Mouse (Mus musculus) MEL (cell line): ENCODE measurements around the gene Wbp2. TPM values are rescaled to one million over a fixed set of nuclear protein-coding genes. Genes with fewer than 3 reads are reported as not detected.
A peak's percentile ranks its signal among the peaks of the same experiment; 100 is the strongest.

Experiments used
- DNase-seq: peaks from one replicate; pipeline ENCODE4 v3.0.0; 2011; ENCODE audit warnings: low read depth, low spot score
- H3K27ac ChIP-seq: 2 replicates; pipeline ENCODE4 v1.5.1; 2012; ENCODE audit warnings: low read depth, mild to moderate bottlenecking, control low read depth, low read length, moderate library complexity; ENCODE audit not compliant: control insufficient read depth
- H3K27me3 ChIP-seq, 2 experiments: fragments of 150-350 bp in 1 of 2; sonication (generic) in 1 of 2; 2 replicates each; pipeline ENCODE4 v1.6.1; 2012; ENCODE audit warnings: low read length in 2 of 2, mild to moderate bottlenecking in 2 of 2, improper control_type of control experiment in 1 of 2, moderate library complexity in 1 of 2; ENCODE audit not compliant: insufficient read depth in 2 of 2, control insufficient read depth in 1 of 2
- H3K36me3 ChIP-seq, 2 experiments: 2 replicates each; pipeline ENCODE4 v1.6.1; 2012 to 2014; ENCODE audit warnings: low read length in 2 of 2, improper control_type of control experiment in 1 of 2, inconsistent platforms in 1 of 2, mild to moderate bottlenecking in 1 of 2; ENCODE audit not compliant: insufficient read depth in 2 of 2, control insufficient read depth in 1 of 2
- H3K4me1 ChIP-seq, 2 experiments: fragments of 150-350 bp in 1 of 2; sonication (generic) in 1 of 2; 2 replicates each; pipeline ENCODE4 v1.6.1; 2012; ENCODE audit warnings: low read length in 2 of 2, improper control_type of control experiment in 1 of 2, mild to moderate bottlenecking in 1 of 2; ENCODE audit not compliant: insufficient read depth in 2 of 2, control insufficient read depth in 1 of 2
- H3K4me3 ChIP-seq, 2 experiments: fragments of 150-350 bp in 1 of 2; sonication (generic) in 1 of 2; 2 replicates each; pipeline ENCODE4 v1.5.1; 2012; ENCODE audit warnings: low read depth in 2 of 2, low read length in 2 of 2, mild to moderate bottlenecking in 2 of 2, moderate library complexity in 2 of 2, control low read depth in 1 of 2, improper control_type of control experiment in 1 of 2; ENCODE audit not compliant: control insufficient read depth in 1 of 2, insufficient read depth in 1 of 2
- H3K79me2 ChIP-seq: 2 replicates; pipeline ENCODE4 v1.6.1; 2012; ENCODE audit warnings: mild to moderate bottlenecking, low read length, moderate library complexity; ENCODE audit not compliant: control insufficient read depth, poor library complexity, insufficient read depth
- H3K9ac ChIP-seq: 2 replicates; pipeline ENCODE4 v1.6.1; 2012; ENCODE audit warnings: low read depth, mild to moderate bottlenecking, control low read depth, low read length, moderate library complexity; ENCODE audit not compliant: control insufficient read depth, poor library complexity, severe bottlenecking
- H3K9me3 ChIP-seq: fragments of 150-350 bp; sonication (generic); replicated peaks from 2 replicates; pipeline ENCODE4 v1.6.1; 2012; ENCODE audit warnings: mild to moderate bottlenecking, low read length, improper control_type of control experiment, moderate library complexity; ENCODE audit not compliant: insufficient read depth
- BHLHE40 ChIP-seq: IDR thresholded peaks from 2 replicates; pipeline ENCODE4 v1.6.1; 2012; ENCODE audit warnings: low read depth, mild to moderate bottlenecking, inconsistent platforms, low read length, improper control_type of control experiment, borderline replicate concordance
- CHD1 ChIP-seq: IDR thresholded peaks from 2 replicates; pipeline ENCODE4 v1.6.1; 2012; ENCODE audit warnings: low read depth, mild to moderate bottlenecking, inconsistent platforms, low read length, improper control_type of control experiment
- CTCF ChIP-seq, 3 experiments: IDR thresholded peaks in 2 of 3; conservative IDR thresholded peaks in 1 of 3; 2 replicates each; pipeline ENCODE4 v1.5.1; 2011 to 2012; ENCODE audit warnings: low read length in 3 of 3, low read depth in 2 of 3, mild to moderate bottlenecking in 2 of 3, improper control_type of control experiment in 1 of 3, inconsistent platforms in 1 of 3, mixed read lengths in 1 of 3, moderate library complexity in 1 of 3; ENCODE audit not compliant: control insufficient read depth in 1 of 3, insufficient read depth in 1 of 3, poor library complexity in 1 of 3, severe bottlenecking in 1 of 3
- E2F4 ChIP-seq: IDR thresholded peaks from 2 replicates; pipeline ENCODE4 v1.6.1; 2011; ENCODE audit warnings: low read depth, low read length, improper control_type of control experiment, borderline replicate concordance
- EP300 ChIP-seq, 2 experiments: IDR thresholded peaks; 2 replicates each; pipeline ENCODE4 v1.6.1; 2011; ENCODE audit warnings: improper control_type of control experiment in 2 of 2, low read length in 2 of 2, low read depth in 1 of 2, mild to moderate bottlenecking in 1 of 2
- GATA1 ChIP-seq: IDR thresholded peaks from 2 replicates; pipeline ENCODE4 v1.6.1; 2011; ENCODE audit warnings: low read depth, low read length, improper control_type of control experiment
- KAT2A ChIP-seq: conservative IDR thresholded peaks from 2 replicates; pipeline ENCODE4 v1.6.1; 2012; ENCODE audit warnings: low read depth, low read length, improper control_type of control experiment, inconsistent platforms
- MAFK ChIP-seq: IDR thresholded peaks from 2 replicates; pipeline ENCODE4 v1.6.1; 2011; ENCODE audit warnings: low read depth, mild to moderate bottlenecking, low read length, improper control_type of control experiment, borderline replicate concordance
- MAZ ChIP-seq: IDR thresholded peaks from 2 replicates; pipeline ENCODE4 v1.6.1; 2012; ENCODE audit warnings: low read depth, mild to moderate bottlenecking, inconsistent platforms, low read length, improper control_type of control experiment
- MEF2A ChIP-seq: IDR thresholded peaks from 2 replicates; pipeline ENCODE4 v1.6.1; 2014; ENCODE audit warnings: low read depth, mild to moderate bottlenecking, inconsistent platforms, low read length, improper control_type of control experiment; ENCODE audit not compliant: poor library complexity, insufficient replicate concordance, severe bottlenecking; ENCODE audit errors: extremely low read depth
- MYB ChIP-seq: IDR thresholded peaks from 2 replicates; pipeline ENCODE4 v1.6.1; 2011; ENCODE audit warnings: mild to moderate bottlenecking, low read depth, low read length, improper control_type of control experiment
- MYC ChIP-seq: IDR thresholded peaks from 2 replicates; pipeline ENCODE4 v1.6.1; 2011; ENCODE audit warnings: low read depth, mild to moderate bottlenecking, low read length, improper control_type of control experiment, moderate library complexity
- NELFE ChIP-seq: IDR thresholded peaks from 2 replicates; pipeline ENCODE4 v1.6.1; 2011; ENCODE audit warnings: low read depth, low read length, improper control_type of control experiment
- NRF1 ChIP-seq: IDR thresholded peaks from 2 replicates; pipeline ENCODE4 v1.6.1; 2014; ENCODE audit warnings: low read depth, mild to moderate bottlenecking, inconsistent platforms, low read length, improper control_type of control experiment, moderate library complexity; ENCODE audit not compliant: poor library complexity, insufficient read depth, severe bottlenecking
- POLR2AphosphoS2 ChIP-seq: IDR thresholded peaks from 2 replicates; pipeline ENCODE4 v1.6.1; 2011; ENCODE audit warnings: low read length, improper control_type of control experiment
- POLR2AphosphoS5 ChIP-seq: IDR thresholded peaks from 2 replicates; pipeline ENCODE4 v1.6.1; 2012; ENCODE audit warnings: low read depth, borderline replicate concordance, mild to moderate bottlenecking, inconsistent platforms, low read length, moderate library complexity, mixed read lengths
- RAD21 ChIP-seq: IDR thresholded peaks from 2 replicates; pipeline ENCODE4 v1.6.1; 2011; ENCODE audit warnings: mild to moderate bottlenecking, low read depth, low read length, improper control_type of control experiment
- RCOR1 ChIP-seq: IDR thresholded peaks from 2 replicates; pipeline ENCODE4 v1.6.1; 2012; ENCODE audit warnings: low read depth, mild to moderate bottlenecking, inconsistent platforms, low read length, improper control_type of control experiment
- SMC3 ChIP-seq: IDR thresholded peaks from 2 replicates; pipeline ENCODE4 v1.6.1; 2011; ENCODE audit warnings: low read depth, low read length, improper control_type of control experiment
- TAL1 ChIP-seq: IDR thresholded peaks from 2 replicates; pipeline ENCODE4 v1.6.1; 2012; ENCODE audit warnings: mild to moderate bottlenecking, inconsistent platforms, low read length, moderate library complexity, mixed read lengths
- TBP ChIP-seq: IDR thresholded peaks from 2 replicates; pipeline ENCODE4 v1.8.0; 2011; ENCODE audit warnings: low read depth, low read length, improper control_type of control experiment
- TCF12 ChIP-seq: IDR thresholded peaks from 2 replicates; pipeline ENCODE4 v1.6.1; 2014; ENCODE audit warnings: low read depth, mild to moderate bottlenecking, inconsistent platforms, low read length, improper control_type of control experiment, moderate library complexity
- UBTF ChIP-seq: IDR thresholded peaks from 2 replicates; pipeline ENCODE4 v1.6.1; 2012; ENCODE audit warnings: low read depth, mild to moderate bottlenecking, inconsistent platforms, low read length, improper control_type of control experiment, moderate library complexity, borderline replicate concordance; ENCODE audit not compliant: insufficient read depth
- USF1 ChIP-seq: IDR thresholded peaks from 2 replicates; pipeline ENCODE4 v1.6.1; 2014; ENCODE audit warnings: low read depth, mild to moderate bottlenecking, inconsistent platforms, low read length, improper control_type of control experiment, moderate library complexity
- USF2 ChIP-seq, 2 experiments: IDR thresholded peaks; 2 replicates each; pipeline ENCODE4 v1.6.1; 2011 to 2012; ENCODE audit warnings: improper control_type of control experiment in 2 of 2, low read length in 2 of 2, borderline replicate concordance in 1 of 2, inconsistent platforms in 1 of 2, low read depth in 1 of 2, mild to moderate bottlenecking in 1 of 2; ENCODE audit not compliant: insufficient read depth in 1 of 2
- ZC3H11A ChIP-seq: IDR thresholded peaks from 2 replicates; pipeline ENCODE4 v1.6.1; 2012; ENCODE audit warnings: low read depth, mild to moderate bottlenecking, inconsistent platforms, low read length, improper control_type of control experiment
- ZNF384 ChIP-seq: IDR thresholded peaks from 2 replicates; pipeline ENCODE4 v1.6.1; 2012; ENCODE audit warnings: low read depth, mild to moderate bottlenecking, inconsistent platforms, low read length, improper control_type of control experiment
- polyA plus RNA-seq, 2 experiments: library from polyadenylated mRNA; stranded (reverse) in 1 of 2; unstranded in 1 of 2; fragments of >175 nt in 1 of 2; fragments of >200 nt in 1 of 2; gene quantifications; 2 replicates each; pipeline versions ENCODE4 v1.2.1 to v1.2.4; 2012; ENCODE audit warnings: low replicate concordance in 2 of 2, low read depth in 1 of 2; ENCODE audit not compliant: insufficient read length in 2 of 2, insufficient read depth in 1 of 2, missing spikeins in 1 of 2
- total RNA-seq: library from RNA; depleted of rRNA; stranded (reverse); fragments of 300-350 nt; gene quantifications from 2 replicates; pipeline ENCODE4 v1.2.3, GENCODE M21; 2012

Gene Wbp2
- total and polyA plus RNA-seq, 3 experiments, result 16.5 to 75.8 TPM; not detected in 1

DNA sequence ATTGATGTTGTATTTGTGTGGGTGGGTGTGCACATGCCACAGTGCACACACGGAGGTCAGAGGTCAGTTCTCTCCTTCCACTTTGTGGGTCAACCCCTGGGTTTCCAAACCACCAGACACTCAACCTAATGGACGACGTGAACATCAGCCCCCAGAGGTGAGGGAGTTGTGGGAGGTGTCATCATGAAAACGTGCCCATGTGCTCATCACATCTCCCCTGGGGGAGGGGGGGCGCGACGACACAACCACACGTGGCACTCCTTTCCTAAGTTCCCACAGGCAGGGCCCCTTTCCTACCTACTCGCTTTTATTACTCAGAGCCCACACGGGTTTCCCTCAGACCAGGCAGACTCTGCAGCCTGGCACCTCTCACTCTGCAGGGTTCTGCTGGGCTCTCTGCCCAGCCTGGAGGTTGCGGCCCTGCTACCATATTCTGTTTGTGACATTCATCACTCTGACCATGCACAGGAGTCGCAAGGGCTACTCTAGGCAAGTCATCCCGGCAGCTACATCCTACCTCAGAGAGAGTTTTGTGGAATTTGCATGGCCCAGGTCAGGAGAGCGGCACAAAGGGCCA lies 3.6 kb downstream of the Wbp2 start:
- no peak overlapping the region for H3K9ac ChIP-seq
- H3K4me3 ChIP-seq, result no peak overlapping the region
- peaks cover 0 to 36% of the 10 kb centered on the region in 2 experiments; a peak in 2 of 4 replicates for H3K36me3 ChIP-seq
- H3K27ac ChIP-seq, result no peak overlapping the region
- H3K9me3 ChIP-seq, result no peaks in the 10 kb centered on the region
- no peak for DNase-seq
- peaks cover 9% of the 10 kb centered on the region for H3K79me2 ChIP-seq
- TF ChIP-seq MYC (no peak), MEF2A (no peak), USF2 (IDR thresholded peaks at IDR 0.05; ENCODE audit: borderline replicate concordance in 1 of 2, insufficient read depth in 1 of 2, low read depth in 1 of 2, low read length in 2 of 2) (no peak), USF1 (no peak), POLR2AphosphoS5 (no peak), ZNF384 (no peak), UBTF (no peak), E2F4 (no peak), EP300 (IDR thresholded peaks at IDR 0.05; ENCODE audit: low read depth in 1 of 2, low read length in 2 of 2) (no peak), BHLHE40 (no peak), TBP (no peak), NRF1 (no peak), NELFE (no peak), CHD1 (no peak), TAL1 (no peak), RAD21 (no peak), KAT2A (no peak), MAZ (no peak), MYB (no peak)
- H3K27me3 ChIP-seq, result no peaks in the 10 kb centered on the region
- peaks cover 9 to 37% of the 10 kb centered on the region in 2 experiments for H3K4me1 ChIP-seq

- H3K36me3 ChIP-seq, result peaks cover 0 to 30% of the 10 kb centered on the region in 2 experiments; a peak in 2 of 4 replicates
- H3K9ac ChIP-seq, result no peak overlapping the region
- peak; percentile 70 for DNase-seq
- H3K4me3 ChIP-seq, result no peak overlapping the region
- no peak overlapping the region for H3K27ac ChIP-seq
- peaks cover 7 to 32% of the 10 kb centered on the region in 2 experiments for H3K4me1 ChIP-seq
- H3K9me3 ChIP-seq, result no peaks in the 10 kb centered on the region
- H3K79me2 ChIP-seq, result peaks cover 21% of the 10 kb centered on the region
- no peaks in the 10 kb centered on the region for H3K27me3 ChIP-seq
- no peak for TF ChIP-seq RCOR1
- TF ChIP-seq POLR2AphosphoS2, result no peak
- no peak for TF ChIP-seq KAT2A
- peak; percentile 35 for TF ChIP-seq RAD21
- TF ChIP-seq MAZ, result 0 out of 2 replicates have a peak, but pooled peaks have one; percentile 23
- no peak for TF ChIP-seq CHD1
- TF ChIP-seq BHLHE40, result no peak
- TF ChIP-seq NRF1, result no peak
- TF ChIP-seq CTCF (IDR thresholded peaks at IDR 0.05 in 2 of 3, conservative IDR thresholded peaks at IDR 0.05 in 1 of 3; ENCODE audit: control insufficient read depth in 1 of 3, insufficient read depth in 1 of 3, low read depth in 2 of 3, low read length in 3 of 3, poor library complexity in 1 of 3, severe bottlenecking in 1 of 3), result peak; percentile 75 to 87 (median 79)
- TF ChIP-seq EP300 (IDR thresholded peaks at IDR 0.05; ENCODE audit: low read depth in 1 of 2, low read length in 2 of 2), result no peak
- TF ChIP-seq UBTF, result no peak
- no peak for TF ChIP-seq USF1
- no peak for TF ChIP-seq MAFK
- TF ChIP-seq ZC3H11A, result no peak; the same call in 1 of the 2 replicates
- TF ChIP-seq GATA1, result no peak
- no peak for TF ChIP-seq TCF12
- TF ChIP-seq NELFE, result no peak
- TF ChIP-seq SMC3, result peak; percentile 51
Observed at GRCm38 (mm10) chr11:116081081-116081480, 5.7 kb downstream of the Wbp2 start.
